Mouse (Mus musculus) midbrain, embryonic 11.5 days (tissue): ENCODE data around the gene Macf1. TPM values are rescaled to one million over a fixed set of nuclear protein-coding genes. Genes with fewer than 3 reads are reported as not detected.
"Not testable (repeated sequence)": the region's sequence is repeated elsewhere in the genome, so short reads cannot be mapped to it uniquely, and the experiment has no call there.

Source experiments
- ATAC-seq: fragments of 200-750 bp; cut with Nextera tagmentation; 2 replicates; pipeline ENCODE4 v1.8.0; 2017; ENCODE audit warnings: moderate TSS enrichment, moderate library complexity; ENCODE audit not compliant: low FRiP score
- DNase-seq: peaks from one replicate; pipeline ENCODE4 v3.0.0; 2015; ENCODE audit warnings: low spot score; ENCODE audit errors: missing footprints
- H3K27ac ChIP-seq: fragments of 300-500 bp; sonication (generic); 2 replicates; pipeline ENCODE4 v1.5.1; 2014; ENCODE audit warnings: low read depth, low read length
- H3K27me3 ChIP-seq: fragments of 300-500 bp; sonication (generic); 2 replicates; pipeline ENCODE4 v1.6.1; 2014; ENCODE audit warnings: mild to moderate bottlenecking, low read length, moderate library complexity, mixed read lengths; ENCODE audit not compliant: control insufficient read depth, insufficient read depth
- H3K36me3 ChIP-seq: fragments of 300-500 bp; sonication (generic); 2 replicates; pipeline ENCODE4 v1.6.1; 2014; ENCODE audit warnings: mild to moderate bottlenecking, low read length, moderate library complexity, mixed read lengths; ENCODE audit not compliant: control insufficient read depth, insufficient read depth
- H3K4me1 ChIP-seq: fragments of 300-500 bp; sonication (generic); 2 replicates; pipeline ENCODE4 v1.6.1; 2014; ENCODE audit warnings: low read length; ENCODE audit not compliant: control insufficient read depth, insufficient read depth
- H3K4me2 ChIP-seq: fragments of 300-500 bp; sonication (generic); 2 replicates; pipeline ENCODE4 v1.6.1; 2014; ENCODE audit warnings: mild to moderate bottlenecking, moderate library complexity
- H3K4me3 ChIP-seq: fragments of 300-500 bp; sonication (generic); 2 replicates; pipeline ENCODE4 v1.5.1; 2014; ENCODE audit warnings: low read depth, low read length
- H3K9ac ChIP-seq: fragments of 300-500 bp; sonication (generic); 2 replicates; pipeline ENCODE4 v1.6.1; 2014; ENCODE audit warnings: low read length
- H3K9me3 ChIP-seq: fragments of 300-500 bp; sonication (generic); 2 replicates; pipeline ENCODE4 v1.6.1; 2016; ENCODE audit warnings: low read length; ENCODE audit not compliant: control insufficient read depth
- WGBS: fragments of 180-500 bp; shearing (Covaris S2); extraction: QIAGEN DNeasy Blood & Tissue Kit; methylation state at CpG from one replicate; pipeline ENCODE4 v1.1.7; 2014; 5-methylcytosine and 5-hydroxymethylcytosine counted together
- polyA plus RNA-seq: library from polyadenylated mRNA; unstranded; fragments of >200 nt; fragmentation: Nextera tagmentation; extraction: Ambion mirVana; gene quantifications from 2 replicates; pipeline ENCODE4 v1.2.1, GENCODE M21; 2014

Gene Macf1
- polyA plus RNA-seq, 1 experiment from 2014 or later = 74.6 TPM

GRCm38 (mm10) chr4:123530976-123531375 lies 153.2 kb downstream of the Macf1 start:
- no peak for ATAC-seq
- Histone ChIP-seq H3K4me3 (no peak overlapping the region), H3K9me3 (no peaks in the 10 kb centered on the region), H3K4me2 (no peak overlapping the region), H3K9ac (no peak overlapping the region), H3K4me1 (peaks cover 12% of the 10 kb centered on the region), H3K27me3 (no peaks in the 10 kb centered on the region), H3K36me3 (no peaks in the 10 kb centered on the region), H3K27ac (no peak overlapping the region)
- no peak for DNase-seq
- 85% methylated on average over 4 of the region's 6 CpGs for WGBS

- Histone ChIP-seq H3K4me3 (no peak overlapping the region), H3K36me3 (no peaks in the 10 kb centered on the region), H3K27me3 (no peaks in the 10 kb centered on the region), H3K4me2 (no peak overlapping the region), H3K9me3 (no peaks in the 10 kb centered on the region), H3K9ac (no peak overlapping the region), H3K27ac (no peak overlapping the region), H3K4me1 (peaks cover 12% of the 10 kb centered on the region)
- ATAC-seq (no peak), DNase-seq (peak; percentile 91)
- 51% methylated on average over 6 of the region's 6 CpGs for WGBS
These were observed 154.9 kb downstream of the Macf1 start for GRCm38 (mm10) chr4:123529230-123529629.

- peak overlapping the region; percentile 40 for H3K4me2 ChIP-seq
- WGBS = 5% methylated on average over 8 of the region's 8 CpGs
- H3K27me3 ChIP-seq = no peaks in the 10 kb centered on the region
- peak overlapping the region; percentile 19 for H3K4me3 ChIP-seq
- H3K9ac ChIP-seq = peak overlapping the region; percentile 51
- peak; percentile 30; the same call in 1 of the 2 replicates for ATAC-seq
- H3K9me3 ChIP-seq = no peaks in the 10 kb centered on the region
- peak; percentile 89 for DNase-seq
- peaks cover 16% of the 10 kb centered on the region for H3K4me1 ChIP-seq
- H3K36me3 ChIP-seq = no peaks in the 10 kb centered on the region
- H3K27ac ChIP-seq = peak overlapping the region; percentile 35; the same call in 1 of the 2 replicates
These were observed 156.6 kb downstream of the Macf1 start for GRCm38 (mm10) chr4:123527607-123528010.

GRCm38 (mm10) chr4:123526779-123527280 lies 157.3 kb downstream of the Macf1 start:
- ATAC-seq (no peak; the same call in 1 of the 2 replicates), DNase-seq (no peak)
- Histone ChIP-seq H3K4me2 (peak overlapping the region; percentile 40), H3K27ac (0 out of 2 replicates have a peak overlapping the region, but pooled peaks have one; percentile 35), H3K36me3 (no peaks in the 10 kb centered on the region), H3K9me3 (no peaks in the 10 kb centered on the region), H3K9ac (no peak overlapping the region; the same call in 1 of the 2 replicates), H3K4me1 (peaks cover 16% of the 10 kb centered on the region), H3K27me3 (no peaks in the 10 kb centered on the region), H3K4me3 (peak overlapping the region; percentile 19; the same call in 1 of the 2 replicates)
- 34% methylated on average over 10 of the region's 10 CpGs for WGBS

- 86% methylated on average over 5 of the region's 5 CpGs for WGBS
- H3K4me2 ChIP-seq = no peak overlapping the region
- H3K9me3 ChIP-seq = no peaks in the 10 kb centered on the region
- no peaks in the 10 kb centered on the region for H3K36me3 ChIP-seq
- H3K27me3 ChIP-seq = no peaks in the 10 kb centered on the region
- H3K4me3 ChIP-seq = no peak overlapping the region
- H3K27ac ChIP-seq = no peak overlapping the region
- peaks cover 16% of the 10 kb centered on the region for H3K4me1 ChIP-seq
- ATAC-seq (no peak), DNase-seq (no peak)
- H3K9ac ChIP-seq = no peak overlapping the region
These were observed 159.4 kb downstream of the Macf1 start for GRCm38 (mm10) chr4:123524746-123525145.

- not testable (repeated sequence) for DNase-seq, H3K27me3 ChIP-seq, H3K4me2 ChIP-seq, H3K4me3 ChIP-seq, ATAC-seq, H3K4me1 ChIP-seq, H3K27ac ChIP-seq, H3K9ac ChIP-seq, H3K36me3 ChIP-seq, H3K9me3 ChIP-seq
- WGBS = 88% methylated on average over 5 of the region's 5 CpGs
These were observed 164.0 kb downstream of the Macf1 start for GRCm38 (mm10) chr4:123520123-123520522.

GRCm38 (mm10) chr4:123515673-123516072 lies 168.5 kb downstream of the Macf1 start:
- Histone ChIP-seq H3K4me1 (no peaks in the 10 kb centered on the region), H3K9me3 (no peaks in the 10 kb centered on the region), H3K36me3 (peaks cover 3% of the 10 kb centered on the region), H3K4me2 (no peak overlapping the region), H3K27me3 (no peaks in the 10 kb centered on the region), H3K9ac (no peak overlapping the region), H3K4me3 (no peak overlapping the region), H3K27ac (no peak overlapping the region)
- WGBS = 81% methylated on average over 1 of the region's 1 CpGs
- DNase-seq (no peak), ATAC-seq (no peak)

GRCm38 (mm10) chr4:123510201-123510600 lies 174.0 kb downstream of the Macf1 start:
- WGBS = 45% methylated on average over 1 of the region's 1 CpGs
- H3K36me3 ChIP-seq = peaks cover 15% of the 10 kb centered on the region

GRCm38 (mm10) chr4:123489086-123489485 lies 195.1 kb downstream of the Macf1 start:
- no peak overlapping the region for H3K27ac ChIP-seq
- no peaks in the 10 kb centered on the region for H3K4me1 ChIP-seq
- no peaks in the 10 kb centered on the region for H3K27me3 ChIP-seq
- no peak overlapping the region for H3K4me3 ChIP-seq
- no peak for DNase-seq
- peaks cover 27% of the 10 kb centered on the region for H3K36me3 ChIP-seq
- WGBS = 89% methylated on average over 3 of the region's 3 CpGs
- no peak for ATAC-seq
- no peak overlapping the region for H3K9ac ChIP-seq
- H3K4me2 ChIP-seq = no peak overlapping the region
- H3K9me3 ChIP-seq = no peaks in the 10 kb centered on the region

More at GRCm38 (mm10) chr4:123510201-123510600, 174.0 kb downstream of the Macf1 start:
- Histone ChIP-seq H3K4me3 (no peak overlapping the region), H3K27me3 (no peaks in the 10 kb centered on the region), H3K27ac (no peak overlapping the region), H3K4me1 (no peaks in the 10 kb centered on the region), H3K4me2 (no peak overlapping the region), H3K9me3 (no peaks in the 10 kb centered on the region), H3K9ac (no peak overlapping the region)
- no peak for ATAC-seq
- DNase-seq = no peak
